Mouse (Mus musculus) adipocyte (in vitro differentiated cells): ENCODE measurements at regions not wholly inside any gene's neighbourhood (a gene's known extent, or its start where the extent isn't known, plus 50 kb on each side); places are given as distances from the start of the nearest gene placed in this dataset.

Experiments
- DNase-seq: peaks from one replicate; pipeline ENCODE4 v3.0.0-alpha.2; 2016; ENCODE audit warnings: low spot score

- no peak for DNase-seq
Measured at GRCm38 (mm10) chr13:29019839-29020238, 66.3 kb upstream of the Sox4 start.

DNA sequence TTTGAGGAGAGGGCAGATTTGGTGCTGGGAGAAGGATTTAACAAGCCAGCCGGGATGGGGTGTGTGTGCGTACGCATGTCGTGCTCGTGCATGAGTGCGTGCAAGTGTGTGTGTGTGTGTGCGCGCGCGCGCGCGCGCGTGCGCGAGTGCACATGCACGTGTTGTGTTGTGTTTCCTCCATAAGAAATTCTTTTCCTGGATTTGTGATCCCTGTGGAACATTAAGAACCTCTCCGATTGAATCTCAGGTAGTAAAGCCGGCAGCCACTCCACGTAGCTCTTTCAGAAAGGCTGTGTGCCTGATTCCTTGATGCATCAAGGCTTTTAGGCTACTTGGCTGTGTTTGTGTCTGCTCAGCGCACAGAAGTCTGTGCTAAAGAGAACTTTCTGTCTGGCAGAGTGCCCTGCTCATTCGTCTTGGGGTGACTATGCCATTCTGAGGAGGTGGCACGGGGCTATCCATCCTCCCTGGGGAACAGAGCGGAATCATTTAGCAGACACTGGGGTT, 62.7 kb upstream of the Sox4 start:
- DNase-seq, result peak; percentile 33

DNA sequence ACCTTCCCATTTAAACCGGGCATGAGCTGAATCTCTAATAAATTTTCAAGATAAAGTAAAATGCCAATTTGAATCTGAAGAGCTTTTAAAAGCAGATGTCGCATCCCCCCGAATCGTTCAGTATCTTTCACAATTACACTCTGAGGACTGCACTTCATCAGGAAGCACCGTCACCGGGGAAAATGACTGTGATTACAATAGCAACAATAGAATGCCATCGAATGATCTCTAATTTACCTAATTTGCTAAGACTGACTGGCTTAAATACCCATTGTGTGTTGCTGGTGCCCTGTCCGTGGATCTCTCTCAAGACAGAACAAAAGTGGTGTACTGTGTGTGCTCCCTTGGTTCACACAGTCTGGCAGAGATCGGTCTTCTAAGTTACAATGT, 62.1 kb upstream of the Sox4 start:
- DNase-seq, result no peak

- no peak for DNase-seq
Measured at GRCm38 (mm10) chr13:29014827-29015604, 61.5 kb upstream of the Sox4 start.

- no peak for DNase-seq
Measured at GRCm38 (mm10) chr13:29014066-29014826, 60.7 kb upstream of the Sox4 start.

GRCm38 (mm10) chr13:29006467-29006866, 53.0 kb upstream of the Sox4 start:
- peak; percentile 26 for DNase-seq
